Mouse (Mus musculus): Measurements from ENCODE around the gene Rtkn.

The Rtkn gene

DNA sequence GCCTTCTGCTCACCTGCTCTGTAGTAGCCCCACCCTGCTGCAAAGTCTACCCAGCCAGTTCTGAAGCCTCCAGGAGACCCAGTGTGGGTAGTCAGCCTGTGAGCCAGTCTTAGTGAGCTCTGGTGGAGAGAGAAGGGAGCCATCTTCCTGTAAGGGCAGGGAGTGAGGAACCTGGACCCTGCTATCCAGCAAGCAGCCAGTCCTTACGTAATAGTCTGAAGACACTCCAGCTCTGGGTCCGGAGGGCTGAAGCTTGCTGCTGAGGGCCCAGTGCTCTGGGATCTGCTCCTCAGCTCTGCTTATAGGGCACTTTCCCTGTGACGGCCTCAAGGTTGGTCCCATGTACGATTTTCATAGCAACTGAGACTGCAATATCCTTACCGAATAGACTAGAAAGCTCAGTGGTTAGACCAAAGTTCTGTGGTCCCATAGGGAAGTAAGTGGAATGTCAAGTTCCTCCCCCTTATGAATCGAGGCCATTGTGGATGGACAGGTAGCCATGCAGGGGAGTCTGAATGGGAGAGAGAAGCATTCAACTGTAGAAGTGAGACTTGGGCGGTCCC, at the start of gene Rtkn:
TSS of gene Rtkn (plus strand) at position 513 of the 563 bp plus-strand sequence.
- no peak for DNase-seq

DNA sequence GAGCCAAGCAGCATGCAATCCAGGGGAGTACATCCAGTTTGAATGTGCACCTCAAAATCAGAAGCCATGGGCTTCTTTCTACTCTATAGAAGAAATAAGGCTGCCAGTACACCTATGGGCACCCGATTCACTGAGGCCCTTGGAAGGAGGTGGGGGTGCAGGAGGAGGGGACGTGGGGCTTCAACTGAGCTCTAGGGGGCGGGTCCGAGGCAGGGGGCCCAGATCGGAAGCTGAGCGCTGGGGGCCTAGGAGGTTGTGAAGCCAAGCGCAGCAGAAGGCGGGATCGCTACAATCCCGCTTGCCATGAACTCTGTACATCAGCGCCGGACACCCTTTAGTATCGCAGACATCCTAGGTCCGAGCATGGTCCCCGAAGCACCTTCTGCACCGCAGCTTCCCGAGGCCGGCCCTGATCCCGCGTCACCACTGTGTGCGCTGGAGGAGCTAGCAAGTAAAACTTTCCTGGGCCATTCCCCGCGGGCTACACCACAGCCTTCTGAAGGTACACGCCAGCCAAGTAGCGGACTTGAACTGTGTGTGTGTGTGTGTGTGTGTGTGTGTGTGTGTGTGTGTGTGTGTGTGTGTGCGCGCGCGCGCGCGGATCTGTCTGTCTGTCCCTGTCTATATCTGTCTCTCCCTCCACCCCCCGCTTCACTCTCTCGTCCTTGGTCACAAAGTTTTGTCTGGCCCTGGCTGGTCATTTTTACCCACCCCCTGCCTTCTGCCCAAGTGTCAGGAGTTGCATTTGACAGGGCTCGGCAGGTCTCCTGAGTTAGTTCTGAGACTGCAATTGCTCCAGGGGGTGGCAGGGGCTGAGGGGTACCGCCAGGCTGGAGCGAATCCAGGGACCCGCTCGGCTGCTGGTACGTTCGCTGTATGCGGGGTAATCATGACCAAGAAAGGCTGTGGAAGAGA, 48.9 kb upstream of the Rtkn start, which contains the start of gene Lbx2:
TSS of gene Lbx2 (plus strand) at position 247 of the 915 bp plus-strand sequence.
- DNase-seq: peak; percentile 24 to 45

DNA sequence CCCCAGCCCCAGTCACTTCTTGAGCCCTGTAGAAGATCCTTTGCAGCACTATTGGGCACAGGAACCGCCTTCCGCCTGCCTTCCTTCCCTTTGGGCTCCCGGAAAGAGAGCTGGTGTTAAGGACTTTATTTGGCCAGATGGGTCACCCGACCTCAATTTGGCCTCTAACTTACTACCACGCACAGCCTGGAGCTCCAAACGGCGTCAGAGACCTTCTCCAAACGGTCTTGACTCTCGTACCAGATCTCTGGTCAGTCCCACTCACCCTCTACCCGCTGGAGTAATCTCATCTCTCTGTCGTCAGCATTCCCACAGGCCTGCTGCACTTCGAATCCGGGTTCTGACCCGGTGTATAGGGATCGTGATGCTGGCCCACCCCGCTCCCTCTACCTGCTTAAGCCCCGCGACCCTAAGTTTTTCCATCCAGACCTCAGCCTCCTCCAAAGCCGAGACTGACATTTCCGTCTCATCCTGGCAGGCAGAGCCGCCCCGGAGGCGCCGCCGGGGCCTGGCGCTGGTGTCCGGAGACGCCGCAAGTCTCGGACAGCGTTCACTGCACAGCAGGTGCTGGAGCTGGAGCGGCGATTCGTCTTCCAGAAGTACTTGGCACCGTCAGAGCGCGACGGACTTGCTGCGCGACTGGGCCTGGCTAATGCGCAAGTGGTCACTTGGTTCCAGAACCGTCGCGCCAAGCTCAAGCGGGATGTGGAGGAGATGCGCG, 47.9 kb upstream of the Rtkn start:
- DNase-seq: no peak

DNA sequence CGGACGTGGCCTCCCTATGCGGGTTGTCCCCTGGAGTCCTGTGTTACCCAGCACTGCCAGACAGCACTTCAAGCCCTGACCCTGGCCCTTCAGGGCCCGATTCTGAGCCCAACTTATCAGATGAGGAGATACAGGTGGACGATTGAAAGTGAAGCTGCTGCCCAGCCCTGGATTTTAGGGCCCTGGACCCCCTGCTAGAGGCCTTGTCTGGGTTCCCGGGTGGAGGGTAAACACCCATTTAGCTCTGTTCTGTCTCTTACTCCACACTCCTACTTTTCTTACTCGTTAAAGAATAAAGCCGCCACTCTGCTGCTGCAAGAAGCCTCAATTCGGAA, 47.4 kb upstream of the Rtkn start:
- DNase-seq: no peak

DNA sequence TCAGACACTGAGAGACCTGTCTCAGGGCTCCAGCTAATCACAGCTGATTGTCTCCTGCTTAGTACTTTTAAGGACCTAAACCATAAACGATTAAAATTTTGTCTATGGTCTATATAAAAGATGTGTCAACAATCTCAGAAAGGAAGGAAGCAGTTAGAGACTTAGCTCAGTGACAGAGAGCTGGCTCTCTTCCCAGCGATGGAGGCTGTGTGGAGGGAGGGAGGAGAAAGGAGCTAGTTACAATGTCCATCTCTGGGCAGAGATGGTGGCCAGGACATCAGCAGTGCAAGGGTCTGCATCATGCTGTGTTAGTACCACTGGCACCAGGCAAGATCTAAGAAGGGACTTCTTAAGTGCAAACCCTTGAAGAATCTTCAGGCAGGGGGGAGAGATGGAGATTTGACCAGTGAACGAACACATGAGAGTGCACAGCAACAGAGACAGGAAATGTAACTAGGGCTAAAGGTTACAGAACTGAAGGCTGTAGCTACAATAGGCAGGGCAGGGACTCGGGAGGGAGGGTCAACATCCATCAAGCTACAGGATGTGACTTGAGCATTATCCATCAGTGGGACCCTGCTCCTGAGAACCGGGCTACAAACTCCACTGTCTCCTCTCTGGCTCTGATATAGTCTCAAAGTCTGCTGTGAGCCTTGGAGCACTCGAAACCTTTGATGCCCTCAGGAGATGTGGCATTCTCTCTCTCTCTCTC, 42.7 kb upstream of the Rtkn start:
- DNase-seq: no peak

DNA sequence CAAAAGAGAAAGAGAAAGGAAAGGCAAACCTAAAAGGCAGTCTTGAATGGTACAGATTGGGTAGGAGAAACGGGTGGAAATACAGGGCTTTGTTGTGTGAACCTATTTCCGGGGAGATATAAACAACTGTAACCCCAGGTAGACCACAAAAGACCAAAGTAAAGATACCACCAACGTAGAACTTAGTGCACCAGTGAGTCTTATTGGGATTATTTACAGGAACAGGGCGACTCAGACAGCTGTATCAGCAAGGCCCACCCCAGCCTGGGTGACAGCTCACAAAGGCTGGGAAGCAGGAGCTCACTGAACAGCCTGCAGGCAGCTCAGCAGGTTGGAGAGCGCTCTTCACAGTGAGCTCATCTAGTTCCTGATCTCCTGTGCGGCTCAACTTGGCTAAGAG, 39.3 kb upstream of the Rtkn start:
- DNase-seq: peak; percentile 47 to 68

DNA sequence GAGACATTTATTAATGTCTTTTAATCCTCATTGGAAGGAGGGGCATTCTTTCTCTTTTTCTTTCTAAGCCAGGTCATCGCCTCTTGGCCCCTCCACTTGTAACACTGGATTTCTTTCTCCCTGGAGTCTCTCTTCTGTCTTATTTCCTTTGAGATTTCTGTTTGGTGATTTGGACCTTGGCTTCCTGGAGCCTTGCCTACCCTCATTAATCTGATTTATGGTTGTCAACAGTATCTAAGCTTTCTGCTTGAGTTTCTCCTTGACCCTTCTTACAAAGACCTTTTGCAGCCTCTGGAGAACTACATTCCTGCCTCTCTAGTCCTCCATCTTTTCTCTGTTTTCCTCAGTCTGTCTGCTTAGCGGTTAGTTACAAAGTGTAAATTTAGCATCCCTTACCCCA, 36.9 kb upstream of the Rtkn start:
- no peak for DNase-seq

DNA sequence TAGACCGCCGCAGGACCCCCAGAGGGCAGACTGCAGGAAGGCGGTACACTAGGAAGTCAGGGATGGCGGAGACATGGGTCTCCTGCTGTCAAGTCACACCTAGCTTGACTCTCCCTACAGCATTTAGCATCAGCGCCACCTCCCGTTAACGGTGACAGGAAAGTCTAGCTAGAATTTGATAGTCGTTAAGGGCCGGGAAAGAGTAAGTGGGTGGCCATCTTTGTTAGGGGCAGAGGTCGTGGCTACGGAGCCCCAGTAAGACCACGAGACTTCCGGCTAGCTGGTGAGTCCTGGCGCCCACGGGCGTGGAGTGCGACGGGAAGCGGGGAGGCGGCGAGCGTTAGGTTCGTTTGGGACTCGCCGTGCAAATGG, 34.0 kb upstream of the Rtkn start, which contains the start of the genes Ccdc142 and Gm42688:
TSS of gene Ccdc142 (plus strand) at position 286 of the 372 bp plus-strand sequence.
TSS of gene Gm42688 (plus strand) at position 302 of the 372 bp plus-strand sequence.
- DNase-seq: peak; percentile 93 to 94

DNA sequence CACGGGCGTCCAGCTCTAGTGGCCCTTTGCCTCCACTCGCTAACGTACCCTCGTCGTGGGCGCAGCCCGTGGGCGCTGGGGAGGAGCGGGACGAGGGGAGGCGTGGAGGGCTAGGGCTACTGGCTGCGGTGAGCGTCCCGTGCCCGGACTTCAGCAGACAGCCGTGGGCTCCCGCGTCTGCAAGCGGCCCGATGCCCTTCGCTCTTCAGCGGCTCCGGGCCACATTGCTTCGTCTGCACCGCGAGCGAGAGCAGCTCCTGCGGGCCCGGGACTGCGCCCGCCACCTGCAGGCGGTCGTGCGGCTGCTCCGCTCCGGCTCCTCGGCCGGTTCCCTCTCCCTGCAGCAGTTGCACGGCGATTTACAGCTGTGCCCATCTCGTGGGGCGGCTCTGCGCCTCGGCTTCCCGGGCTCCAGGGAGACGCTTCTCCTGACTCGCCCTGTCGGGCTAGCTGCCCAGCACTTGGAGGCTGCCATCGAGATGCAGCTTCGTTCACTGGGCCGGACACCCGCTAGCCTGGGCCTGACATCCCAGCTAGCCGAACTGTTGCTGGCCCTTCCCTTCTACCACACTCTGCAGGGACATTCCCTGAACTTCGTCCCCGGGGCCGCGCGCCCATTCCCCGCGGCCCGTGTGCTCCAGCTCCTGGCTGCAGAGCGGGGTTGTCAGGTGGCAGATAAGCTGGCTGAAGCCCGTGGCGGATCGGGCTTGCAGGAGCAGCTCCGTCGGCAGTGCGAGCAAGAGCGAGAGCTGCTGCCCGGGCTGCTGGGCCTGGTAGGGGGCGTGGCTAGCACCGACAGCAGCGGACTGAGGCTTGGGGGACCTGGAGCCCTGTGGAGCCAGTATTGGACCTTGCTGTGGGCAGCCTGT, 33.3 kb upstream of the Rtkn start:
- DNase-seq: peak; percentile 81 to 84

DNA sequence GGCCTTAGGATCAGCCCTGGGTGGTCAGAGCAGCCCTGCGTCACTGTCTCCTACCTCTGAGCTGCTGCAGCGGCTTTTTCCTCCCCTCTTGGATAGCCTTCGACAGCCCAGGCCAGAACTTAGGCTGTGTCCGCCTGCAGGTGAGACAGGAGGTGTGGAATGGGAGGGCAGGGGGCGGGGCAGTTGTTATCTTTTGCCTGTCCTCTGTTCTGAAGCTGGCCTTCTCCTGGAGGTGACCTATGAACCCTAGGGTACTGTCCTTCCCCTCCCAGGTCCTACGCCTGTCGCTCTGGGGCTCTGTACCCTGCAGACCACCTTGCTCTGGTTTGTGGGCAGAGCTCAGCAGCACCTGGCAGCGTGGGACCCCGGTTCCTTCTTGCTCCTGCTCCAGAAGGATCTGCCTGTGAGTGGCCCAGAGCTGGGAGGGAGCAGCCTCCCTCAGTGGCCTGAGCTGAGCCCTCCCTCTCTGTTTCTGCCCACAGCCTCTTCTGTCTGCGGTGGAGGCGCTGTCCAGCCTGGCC, 32.1 kb upstream of the Rtkn start:
- no peak for DNase-seq

DNA sequence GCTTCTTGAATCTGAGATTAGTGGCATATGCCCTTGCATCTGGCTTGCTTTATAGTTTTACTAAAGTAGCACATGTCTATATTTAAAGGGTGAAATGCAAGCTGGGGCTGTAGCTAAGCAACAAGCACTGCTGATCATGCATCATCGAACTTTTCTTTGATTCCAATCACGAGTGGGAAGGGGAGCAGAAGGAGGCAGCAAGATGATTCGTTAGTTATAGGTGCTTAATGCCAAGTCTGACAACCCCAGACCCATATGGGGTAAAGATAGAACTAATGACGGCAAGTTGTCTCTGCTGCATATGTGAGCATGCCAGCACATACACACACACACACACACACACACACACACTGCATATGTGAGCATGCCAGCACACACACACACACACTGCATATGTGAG, 31.1 kb upstream of the Rtkn start:
- no peak for DNase-seq

DNA sequence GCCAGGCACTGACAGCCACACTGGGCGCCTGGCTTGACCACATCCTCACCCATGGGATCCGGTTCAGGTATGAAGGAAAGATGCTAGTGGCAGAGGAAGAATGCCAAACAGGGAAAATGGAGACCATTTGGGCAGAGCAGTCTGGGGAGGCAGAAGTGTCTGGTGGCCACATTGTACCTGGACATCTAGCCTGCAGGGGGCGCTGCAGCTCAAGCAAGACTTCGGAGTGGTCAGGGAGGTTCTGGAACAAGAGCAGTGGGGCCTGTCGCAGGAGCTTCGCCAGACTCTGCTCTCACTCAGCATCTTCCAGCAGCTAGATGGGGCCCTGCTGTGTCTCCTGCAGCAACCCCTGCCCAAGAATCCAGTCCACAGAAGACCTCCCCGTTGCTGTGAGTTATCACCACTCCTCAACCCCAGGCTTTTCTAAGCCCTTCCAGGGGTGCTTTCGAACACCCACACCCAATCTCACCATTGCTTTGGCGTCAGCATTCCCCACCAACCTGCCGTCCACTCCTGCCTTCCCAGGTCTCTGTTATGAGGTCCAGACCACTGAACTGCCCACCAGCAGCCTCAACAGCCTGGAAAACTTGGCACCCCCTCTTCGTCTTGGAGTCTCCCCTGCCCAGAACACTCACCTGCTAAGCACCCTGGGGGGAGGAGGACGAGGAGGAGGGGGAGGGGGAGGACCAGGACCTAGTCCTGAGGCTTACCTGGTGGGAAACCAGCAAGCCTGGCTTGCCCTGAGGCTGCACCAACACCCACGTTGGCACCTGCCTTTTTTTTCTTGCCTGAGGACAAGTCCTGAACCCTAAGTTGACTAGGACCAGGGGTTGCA, 27.5 kb upstream of the Rtkn start:
- DNase-seq: peak; percentile 83

DNA sequence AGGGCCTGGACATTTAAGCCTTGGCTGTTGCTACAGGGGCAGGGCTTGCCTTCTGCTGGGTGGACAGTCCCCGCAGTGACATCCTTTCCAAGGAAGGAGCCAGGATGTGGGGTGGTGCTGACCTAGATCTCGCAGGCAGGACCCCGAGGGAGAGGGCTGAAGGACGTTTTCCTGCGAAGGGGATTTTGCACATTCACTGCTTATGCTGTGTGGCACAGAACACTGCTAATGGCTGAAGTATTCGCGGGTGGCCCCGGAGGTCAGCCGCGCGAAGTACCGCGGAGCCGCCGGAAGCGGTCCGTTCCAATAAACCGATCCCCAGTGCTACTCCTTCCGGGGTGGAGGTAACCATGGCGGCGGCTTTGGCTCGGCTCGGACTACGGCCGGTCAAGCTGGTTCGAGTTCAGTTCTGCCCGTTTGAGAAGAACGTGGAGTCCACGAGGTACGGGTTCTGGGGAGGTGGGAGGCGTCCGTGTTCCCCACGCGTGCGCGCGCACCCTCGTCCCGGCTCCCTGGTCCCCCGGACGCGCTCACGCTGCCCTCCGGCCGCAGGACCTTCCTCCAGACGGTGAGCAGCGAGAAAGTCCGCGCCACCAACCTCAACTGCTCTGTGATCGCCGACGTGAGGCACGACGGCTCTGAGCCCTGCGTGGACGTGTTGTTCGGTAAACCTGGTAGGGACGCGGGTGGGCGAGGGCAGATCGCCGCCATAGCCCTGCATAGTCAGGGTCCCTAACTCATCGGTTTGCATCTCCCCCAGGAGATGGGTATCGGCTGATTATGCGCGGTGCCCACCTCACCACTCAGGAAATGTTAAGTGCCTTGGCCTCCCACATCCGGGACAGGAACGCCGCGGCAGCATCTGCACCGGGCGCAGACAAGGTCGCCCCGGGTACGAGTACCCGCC, 26.2 kb upstream of the Rtkn start, which contains the start of gene Mrpl53:
TSS of gene Mrpl53 (plus strand) at position 279 of the 907 bp plus-strand sequence.
- peak; percentile 70 to 72 for DNase-seq

DNA sequence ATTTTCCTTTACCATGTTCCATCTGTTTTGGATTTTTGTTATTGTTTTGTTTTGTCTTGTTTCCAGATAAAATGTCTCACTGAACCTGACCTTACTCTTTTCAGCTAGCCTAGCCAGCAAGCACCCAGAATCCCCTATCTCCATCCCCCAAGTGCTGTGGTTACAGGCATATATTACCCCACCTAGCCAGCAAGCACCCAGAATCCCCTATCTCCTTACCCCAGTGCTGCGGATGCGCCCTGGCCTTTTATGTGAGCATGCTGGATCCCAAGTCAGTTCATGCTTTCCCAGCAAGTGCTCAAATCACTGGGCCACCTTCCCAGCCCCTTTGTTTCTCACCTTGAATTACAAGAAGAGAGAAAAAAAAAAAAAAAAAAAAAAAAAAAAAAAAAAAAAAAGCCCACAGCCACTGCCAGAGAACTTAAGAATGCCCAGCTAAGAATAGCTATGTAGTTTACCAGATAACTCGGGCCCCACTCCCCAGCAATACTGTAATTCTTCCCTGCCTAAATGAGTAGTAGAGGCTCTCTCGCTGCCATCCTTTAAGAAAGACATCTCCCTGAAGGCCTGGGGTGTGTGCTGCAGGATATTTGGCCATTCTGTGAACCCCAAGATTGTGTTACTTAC, 23.6 kb upstream of the Rtkn start:
- DNase-seq: no peak

DNA sequence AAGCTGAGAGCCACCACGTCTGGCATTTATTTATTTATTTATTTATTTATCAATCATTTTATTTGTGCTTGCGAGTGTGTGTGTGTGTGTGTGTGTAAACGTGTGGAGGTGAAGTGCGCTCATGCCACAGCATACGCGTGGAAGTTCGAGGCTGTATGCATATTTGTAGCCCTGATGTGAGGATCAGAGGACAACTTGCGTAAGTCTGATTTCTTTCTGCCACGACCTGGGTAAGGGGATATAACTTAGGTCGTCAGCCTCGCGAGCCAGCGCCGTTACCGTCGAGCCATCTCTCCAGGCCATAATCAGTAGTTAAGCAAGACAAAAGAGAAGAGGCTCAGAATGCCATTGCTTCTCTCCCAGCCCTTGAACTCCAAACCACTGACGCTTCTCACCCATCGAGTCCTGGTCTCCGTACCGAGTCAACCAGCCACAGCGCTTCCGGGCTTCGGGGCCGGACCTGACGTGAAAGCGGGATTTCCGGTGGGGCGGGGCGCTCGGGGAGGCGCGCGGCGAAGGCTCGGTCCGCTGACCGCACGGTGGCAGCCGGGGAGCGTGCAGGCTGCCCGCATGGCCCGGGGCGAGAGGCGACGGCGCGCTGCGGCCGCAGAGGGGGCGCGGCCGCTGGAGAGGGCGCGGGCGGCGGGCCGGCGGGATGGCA, 20.1 kb upstream of the Rtkn start, which contains the start of gene Mogs:
TSS of gene Mogs (plus strand) at position 486 of the 661 bp plus-strand sequence.
- DNase-seq: peak; percentile 92 to 93

DNA sequence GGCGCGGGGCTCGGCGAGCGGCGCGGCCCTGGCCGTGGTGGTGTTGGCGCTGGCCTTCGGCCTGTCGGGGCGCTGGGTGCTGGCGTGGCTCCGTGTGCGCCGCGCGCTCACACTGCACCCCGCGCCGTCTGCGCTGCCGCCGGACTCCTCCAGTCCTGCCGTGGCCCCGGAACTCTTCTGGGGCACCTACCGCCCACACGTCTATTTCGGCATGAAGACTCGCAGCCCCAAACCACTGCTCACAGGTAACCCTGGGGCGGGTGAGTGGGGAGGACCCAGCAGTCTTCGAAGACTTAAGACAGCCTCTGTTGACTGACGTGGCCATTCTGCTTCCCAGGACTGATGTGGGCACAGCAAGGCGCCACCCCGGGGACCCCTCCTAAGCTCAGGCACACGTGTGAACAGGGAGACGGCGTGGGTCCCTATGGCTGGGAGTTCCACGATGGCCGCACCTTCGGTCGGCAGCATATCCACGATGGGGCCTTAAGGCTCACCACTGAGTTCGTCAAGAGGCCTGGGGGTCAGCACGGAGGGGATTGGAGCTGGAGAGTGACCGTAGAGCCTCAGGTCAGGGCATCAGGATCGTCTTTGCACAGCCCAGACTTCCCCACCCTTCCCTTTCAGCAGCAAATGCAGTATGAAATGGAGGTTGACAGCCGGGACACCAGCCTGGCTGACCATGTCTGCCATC, 19.4 kb upstream of the Rtkn start:
- peak in 1 of 2 experiments; percentile 36 for DNase-seq

DNA sequence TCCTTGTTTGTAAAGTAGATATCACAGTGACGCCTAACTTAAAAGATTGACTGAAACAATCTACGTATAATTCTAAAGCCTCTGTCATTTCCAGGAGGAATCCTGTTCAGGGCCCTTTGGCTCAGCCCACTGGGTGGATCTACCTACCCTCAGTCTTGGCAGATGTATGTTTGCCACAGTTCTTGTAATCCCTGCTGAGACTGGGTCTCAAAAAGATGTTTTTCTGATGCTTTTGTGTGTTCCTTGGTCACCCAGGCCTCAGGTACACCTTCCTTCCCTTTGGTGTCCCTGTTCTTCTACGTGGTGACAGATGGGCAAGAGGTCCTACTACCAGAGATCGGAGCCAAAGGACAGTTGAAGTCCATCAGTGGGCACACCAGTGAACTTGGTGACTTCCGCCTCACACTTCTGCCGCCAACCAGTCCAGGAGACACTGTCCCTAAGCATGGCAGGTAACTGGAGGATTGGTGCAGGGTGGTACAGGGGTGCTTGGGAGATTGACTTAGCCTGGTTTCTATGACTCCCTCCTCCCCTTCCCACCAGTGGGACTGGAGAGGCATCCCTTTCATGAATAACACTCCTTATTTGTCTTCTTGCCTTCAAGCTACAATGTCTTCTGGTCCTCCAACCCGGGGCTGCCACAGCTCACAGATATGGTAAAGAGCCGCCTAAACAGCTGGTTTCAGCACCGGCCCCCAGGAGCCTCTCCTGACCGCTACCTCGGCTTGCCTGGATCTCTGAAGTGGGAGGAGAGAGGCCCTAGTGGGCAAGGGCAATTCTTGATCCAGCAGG, 18.7 kb upstream of the Rtkn start:
- no peak for DNase-seq

Data from thymus, postnatal 36 days (tissue).